Mouse (Mus musculus): ENCODE data around the gene Ptbp3. TPM values are rescaled to one million over a fixed set of nuclear protein-coding genes. Genes with fewer than 3 reads are reported as not detected.

Ptbp3 gene
- polyA plus RNA-seq, 1 experiment from 2014 or later, result 19.9 TPM

GRCm38 (mm10) chr4:59465449-59465848 lies 83.7 kb downstream of the Ptbp3 start:
- WGBS, result 84% methylated on average over 2 of the region's 2 CpGs
- H3K27ac ChIP-seq (ENCODE audit: low read depth, low read length), result no peak overlapping the region
- H3K4me3 ChIP-seq (ENCODE audit: low read depth, low read length), result no peak overlapping the region
- H3K27me3 ChIP-seq (ENCODE audit: control insufficient read depth, insufficient read depth, low read length), result no peaks in the 10 kb centered on the region
- H3K36me3 ChIP-seq (ENCODE audit: control insufficient read depth, insufficient read depth, low read length), result no peaks in the 10 kb centered on the region
- no peaks in the 10 kb centered on the region for H3K9me3 ChIP-seq (ENCODE audit: control insufficient read depth, low read length)
- H3K4me2 ChIP-seq (ENCODE audit: low read depth, low read length), result no peak overlapping the region
- no peak overlapping the region for H3K9ac ChIP-seq (replicated peaks; ENCODE audit: low read depth, low read length)
- no peak for ATAC-seq (ENCODE audit: low read depth)
- H3K4me1 ChIP-seq (ENCODE audit: control insufficient read depth, insufficient read depth, low read length), result no peaks in the 10 kb centered on the region

- no peaks in the 10 kb centered on the region for H3K4me1 ChIP-seq (ENCODE audit: control insufficient read depth, insufficient read depth, low read length)
- no peaks in the 10 kb centered on the region for H3K9me3 ChIP-seq (ENCODE audit: control insufficient read depth, low read length)
- no peak overlapping the region for H3K27ac ChIP-seq (ENCODE audit: low read depth, low read length)
- H3K9ac ChIP-seq (replicated peaks; ENCODE audit: low read depth, low read length), result no peak overlapping the region
- no peak overlapping the region for H3K4me2 ChIP-seq (ENCODE audit: low read depth, low read length)
- no peak overlapping the region for H3K4me3 ChIP-seq (ENCODE audit: low read depth, low read length)
- 88% methylated on average over 6 of the region's 6 CpGs for WGBS
- no peaks in the 10 kb centered on the region for H3K36me3 ChIP-seq (ENCODE audit: control insufficient read depth, insufficient read depth, low read length)
- ATAC-seq (ENCODE audit: low read depth), result no peak
- no peaks in the 10 kb centered on the region for H3K27me3 ChIP-seq (ENCODE audit: control insufficient read depth, insufficient read depth, low read length)
Measured at GRCm38 (mm10) chr4:59464661-59465060, 84.5 kb downstream of the Ptbp3 start.

- Histone ChIP-seq H3K4me1 (ENCODE audit: control insufficient read depth, insufficient read depth, low read length) (no peaks in the 10 kb centered on the region), H3K27me3 (ENCODE audit: control insufficient read depth, insufficient read depth, low read length) (no peaks in the 10 kb centered on the region), H3K36me3 (ENCODE audit: control insufficient read depth, insufficient read depth, low read length) (no peaks in the 10 kb centered on the region), H3K27ac (ENCODE audit: low read depth, low read length) (no peak overlapping the region), H3K9ac (replicated peaks; ENCODE audit: low read depth, low read length) (no peak overlapping the region), H3K4me2 (ENCODE audit: low read depth, low read length) (no peak overlapping the region), H3K4me3 (ENCODE audit: low read depth, low read length) (no peak overlapping the region), H3K9me3 (ENCODE audit: control insufficient read depth, low read length) (no peaks in the 10 kb centered on the region)
- no peak for ATAC-seq (ENCODE audit: low read depth)
- 80% methylated on average over 6 of the region's 6 CpGs for WGBS
Measured at GRCm38 (mm10) chr4:59462494-59462893, 86.7 kb downstream of the Ptbp3 start.

- H3K4me2 ChIP-seq (ENCODE audit: low read depth, low read length), result no peak overlapping the region
- no peak overlapping the region for H3K9ac ChIP-seq (replicated peaks; ENCODE audit: low read depth, low read length)
- ATAC-seq (ENCODE audit: low read depth), result no peak
- H3K4me1 ChIP-seq (ENCODE audit: control insufficient read depth, insufficient read depth, low read length), result no peaks in the 10 kb centered on the region
- WGBS, result 88% methylated on average over 11 of the region's 11 CpGs
- no peaks in the 10 kb centered on the region for H3K36me3 ChIP-seq (ENCODE audit: control insufficient read depth, insufficient read depth, low read length)
- no peaks in the 10 kb centered on the region for H3K27me3 ChIP-seq (ENCODE audit: control insufficient read depth, insufficient read depth, low read length)
- H3K4me3 ChIP-seq (ENCODE audit: low read depth, low read length), result no peak overlapping the region
- no peaks in the 10 kb centered on the region for H3K9me3 ChIP-seq (ENCODE audit: control insufficient read depth, low read length)
- no peak overlapping the region for H3K27ac ChIP-seq (ENCODE audit: low read depth, low read length)
Measured at GRCm38 (mm10) chr4:59461116-59461727, 87.9 kb downstream of the Ptbp3 start.

GRCm38 (mm10) chr4:59459216-59459955 lies 89.8 kb downstream of the Ptbp3 start:
- H3K4me2 ChIP-seq (ENCODE audit: low read depth, low read length), result no peak overlapping the region
- no peak overlapping the region for H3K4me3 ChIP-seq (ENCODE audit: low read depth, low read length)
- no peak overlapping the region for H3K9ac ChIP-seq (replicated peaks; ENCODE audit: low read depth, low read length)
- H3K4me1 ChIP-seq (ENCODE audit: control insufficient read depth, insufficient read depth, low read length), result no peaks in the 10 kb centered on the region
- no peaks in the 10 kb centered on the region for H3K36me3 ChIP-seq (ENCODE audit: control insufficient read depth, insufficient read depth, low read length)
- ATAC-seq (ENCODE audit: low read depth), result no peak
- no peak overlapping the region for H3K27ac ChIP-seq (ENCODE audit: low read depth, low read length)
- 74% methylated on average over 13 of the region's 13 CpGs for WGBS
- H3K27me3 ChIP-seq (ENCODE audit: control insufficient read depth, insufficient read depth, low read length), result no peaks in the 10 kb centered on the region
- H3K9me3 ChIP-seq (ENCODE audit: control insufficient read depth, low read length), result no peaks in the 10 kb centered on the region

GRCm38 (mm10) chr4:59457941-59458340 lies 91.2 kb downstream of the Ptbp3 start:
- Histone ChIP-seq H3K9ac (replicated peaks; ENCODE audit: low read depth, low read length) (no peak overlapping the region), H3K4me2 (ENCODE audit: low read depth, low read length) (no peak overlapping the region), H3K36me3 (ENCODE audit: control insufficient read depth, insufficient read depth, low read length) (no peaks in the 10 kb centered on the region), H3K9me3 (ENCODE audit: control insufficient read depth, low read length) (no peaks in the 10 kb centered on the region), H3K4me1 (ENCODE audit: control insufficient read depth, insufficient read depth, low read length) (no peaks in the 10 kb centered on the region), H3K27ac (ENCODE audit: low read depth, low read length) (no peak overlapping the region), H3K4me3 (ENCODE audit: low read depth, low read length) (no peak overlapping the region), H3K27me3 (ENCODE audit: control insufficient read depth, insufficient read depth, low read length) (no peaks in the 10 kb centered on the region)
- ATAC-seq (ENCODE audit: low read depth), result no peak
- WGBS, result 58% methylated on average over 9 of the region's 9 CpGs

GRCm38 (mm10) chr4:59457091-59457490 lies 92.1 kb downstream of the Ptbp3 start:
- WGBS, result 94% methylated on average over 5 of the region's 5 CpGs
- Histone ChIP-seq H3K9ac (replicated peaks; ENCODE audit: low read depth, low read length) (no peak overlapping the region), H3K4me2 (ENCODE audit: low read depth, low read length) (no peak overlapping the region), H3K27me3 (ENCODE audit: control insufficient read depth, insufficient read depth, low read length) (no peaks in the 10 kb centered on the region), H3K4me3 (ENCODE audit: low read depth, low read length) (no peak overlapping the region), H3K9me3 (ENCODE audit: control insufficient read depth, low read length) (no peaks in the 10 kb centered on the region), H3K27ac (ENCODE audit: low read depth, low read length) (no peak overlapping the region), H3K36me3 (ENCODE audit: control insufficient read depth, insufficient read depth, low read length) (no peaks in the 10 kb centered on the region), H3K4me1 (ENCODE audit: control insufficient read depth, insufficient read depth, low read length) (no peaks in the 10 kb centered on the region)
- no peak for ATAC-seq (ENCODE audit: low read depth)

GRCm38 (mm10) chr4:59455465-59455864 lies 93.7 kb downstream of the Ptbp3 start:
- H3K4me2 ChIP-seq (ENCODE audit: low read depth, low read length), result no peak overlapping the region
- WGBS, result 75% methylated on average over 2 of the region's 2 CpGs
- H3K4me1 ChIP-seq (ENCODE audit: control insufficient read depth, insufficient read depth, low read length), result no peaks in the 10 kb centered on the region
- H3K9ac ChIP-seq (replicated peaks; ENCODE audit: low read depth, low read length), result no peak overlapping the region
- no peaks in the 10 kb centered on the region for H3K36me3 ChIP-seq (ENCODE audit: control insufficient read depth, insufficient read depth, low read length)
- H3K27ac ChIP-seq (ENCODE audit: low read depth, low read length), result no peak overlapping the region
- no peaks in the 10 kb centered on the region for H3K9me3 ChIP-seq (ENCODE audit: control insufficient read depth, low read length)
- H3K4me3 ChIP-seq (ENCODE audit: low read depth, low read length), result no peak overlapping the region
- ATAC-seq (ENCODE audit: low read depth), result no peak
- no peaks in the 10 kb centered on the region for H3K27me3 ChIP-seq (ENCODE audit: control insufficient read depth, insufficient read depth, low read length)

- Histone ChIP-seq H3K27me3 (ENCODE audit: control insufficient read depth, insufficient read depth, low read length) (no peaks in the 10 kb centered on the region), H3K27ac (ENCODE audit: low read depth, low read length) (no peak overlapping the region), H3K4me1 (ENCODE audit: control insufficient read depth, insufficient read depth, low read length) (no peaks in the 10 kb centered on the region), H3K4me3 (ENCODE audit: low read depth, low read length) (no peak overlapping the region), H3K4me2 (ENCODE audit: low read depth, low read length) (no peak overlapping the region), H3K9me3 (ENCODE audit: control insufficient read depth, low read length) (no peaks in the 10 kb centered on the region), H3K9ac (replicated peaks; ENCODE audit: low read depth, low read length) (no peak overlapping the region), H3K36me3 (ENCODE audit: control insufficient read depth, insufficient read depth, low read length) (no peaks in the 10 kb centered on the region)
- 76% methylated on average over 3 of the region's 3 CpGs for WGBS
- ATAC-seq (ENCODE audit: low read depth), result no peak
Measured at GRCm38 (mm10) chr4:59454046-59454445, 95.1 kb downstream of the Ptbp3 start.

Measured in neural tube, embryonic 14.5 days (tissue).